Mouse (Mus musculus) cortical plate, adult 2 months (tissue): ENCODE results near the gene Armc8.

Experiments used
- CTCF ChIP-seq: fragments of 200-500 bp; IDR thresholded peaks from 2 replicates; pipeline ENCODE4 v1.5.1; 2011; ENCODE audit warnings: mild to moderate bottlenecking, control low read depth, low read length; ENCODE audit not compliant: insufficient read depth; ENCODE audit errors: extremely low read depth
- POLR2A ChIP-seq: fragments of 200-500 bp; IDR thresholded peaks from 2 replicates; pipeline ENCODE4 v1.6.1; 2011; ENCODE audit warnings: mild to moderate bottlenecking, low read length, control low read depth; ENCODE audit not compliant: insufficient read depth; ENCODE audit errors: extremely low read depth

DNA sequence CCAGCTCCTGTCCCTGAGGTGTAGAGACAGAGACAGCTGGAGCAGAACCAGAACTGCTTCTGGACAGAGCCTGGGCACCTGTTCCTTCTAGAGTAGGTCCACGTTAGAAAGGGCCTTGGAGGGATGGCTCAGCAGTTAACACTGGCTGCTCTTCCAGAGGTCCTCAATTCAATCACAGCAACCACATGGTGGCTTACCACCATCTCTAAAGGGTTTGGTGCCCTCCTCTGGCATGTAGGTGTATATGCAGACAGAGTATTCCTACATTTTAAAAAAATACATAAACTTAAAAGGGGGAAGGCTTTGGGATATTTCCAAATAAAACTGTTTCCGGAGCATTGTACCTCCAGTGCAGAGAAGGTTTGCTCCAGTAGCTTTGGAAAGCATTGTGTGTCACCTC is 12.0 kb upstream of the Armc8 start:
- TF ChIP-seq CTCF (peak; percentile 53), POLR2A (no peak)
